Mouse (Mus musculus) hindbrain, embryonic 12.5 days (tissue): ENCODE measurements around the gene Col6a6. TPM values are rescaled to one million over a fixed set of nuclear protein-coding genes. Genes with fewer than 3 reads are reported as not detected.

Experiments
- ATAC-seq: fragments of 200-750 bp; cut with Nextera tagmentation; 2 replicates; pipeline ENCODE4 v1.8.0; 2017; ENCODE audit warnings: moderate TSS enrichment; ENCODE audit not compliant: low FRiP score
- H3K27ac ChIP-seq: fragments of 300-500 bp; sonication (generic); 2 replicates; pipeline ENCODE4 v1.5.1; 2016; ENCODE audit warnings: mild to moderate bottlenecking
- H3K27me3 ChIP-seq: fragments of 300-500 bp; sonication (generic); 2 replicates; pipeline ENCODE4 v1.6.1; 2016; ENCODE audit warnings: mild to moderate bottlenecking
- H3K36me3 ChIP-seq: fragments of 300-500 bp; sonication (generic); 2 replicates; pipeline ENCODE4 v1.6.1; 2016; ENCODE audit warnings: mild to moderate bottlenecking
- H3K4me1 ChIP-seq: fragments of 300-500 bp; sonication (generic); 2 replicates; pipeline ENCODE4 v1.6.1; 2016
- H3K4me2 ChIP-seq: fragments of 300-500 bp; sonication (generic); replicated peaks from 2 replicates; pipeline ENCODE4 v1.6.1; 2016; ENCODE audit warnings: mild to moderate bottlenecking
- H3K4me3 ChIP-seq: fragments of 300-500 bp; sonication (generic); 2 replicates; pipeline ENCODE4 v1.5.1; 2016; ENCODE audit warnings: mild to moderate bottlenecking
- H3K9ac ChIP-seq: fragments of 300-500 bp; sonication (generic); 2 replicates; pipeline ENCODE4 v1.6.1; 2016; ENCODE audit warnings: mild to moderate bottlenecking, moderate library complexity
- H3K9me3 ChIP-seq: fragments of 300-500 bp; sonication (generic); replicated peaks from 2 replicates; pipeline ENCODE4 v1.6.1; 2016; ENCODE audit warnings: mild to moderate bottlenecking
- WGBS: fragments of 180-500 bp; shearing (Covaris S2); methylation state at CpG from one replicate; pipeline ENCODE4 v1.1.7; 2016; 5-methylcytosine and 5-hydroxymethylcytosine counted together
- polyA plus RNA-seq: library from polyadenylated mRNA; unstranded; fragments of >200 nt; fragmentation: Nextera tagmentation; extraction: Ambion mirVana; gene quantifications from 2 replicates; pipeline ENCODE4 v1.2.1, GENCODE M21; 2016

Col6a6 gene
- polyA plus RNA-seq, 1 experiment from 2014 or later = 0.21 TPM

DNA sequence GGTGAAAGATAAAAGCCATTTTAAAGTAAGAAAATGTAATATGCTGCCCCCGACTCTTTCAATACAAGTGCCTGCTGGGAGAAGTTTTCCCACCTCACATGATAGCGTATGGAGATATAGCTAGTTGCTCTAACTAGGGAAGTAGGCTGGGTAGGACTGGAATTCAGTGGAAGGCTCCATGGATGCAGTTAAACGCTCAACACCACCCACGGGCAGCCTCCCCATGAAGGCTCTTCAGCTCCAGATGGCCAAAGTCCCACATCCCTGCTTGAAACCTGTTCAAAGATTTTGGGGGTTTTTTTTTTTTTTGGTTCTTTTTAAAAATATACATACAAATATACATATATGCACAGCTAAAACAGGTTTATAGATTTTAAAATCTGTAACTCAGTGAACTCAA lies 107.5 kb downstream of the Col6a6 start:
- ATAC-seq = no peak
- Histone ChIP-seq H3K4me3 (no peak overlapping the region), H3K9me3 (no peaks in the 10 kb centered on the region), H3K27ac (no peak overlapping the region), H3K4me2 (no peak overlapping the region), H3K36me3 (no peaks in the 10 kb centered on the region), H3K4me1 (no peaks in the 10 kb centered on the region), H3K9ac (no peak overlapping the region), H3K27me3 (no peaks in the 10 kb centered on the region)
- 78% methylated on average over 4 of the region's 4 CpGs for WGBS

DNA sequence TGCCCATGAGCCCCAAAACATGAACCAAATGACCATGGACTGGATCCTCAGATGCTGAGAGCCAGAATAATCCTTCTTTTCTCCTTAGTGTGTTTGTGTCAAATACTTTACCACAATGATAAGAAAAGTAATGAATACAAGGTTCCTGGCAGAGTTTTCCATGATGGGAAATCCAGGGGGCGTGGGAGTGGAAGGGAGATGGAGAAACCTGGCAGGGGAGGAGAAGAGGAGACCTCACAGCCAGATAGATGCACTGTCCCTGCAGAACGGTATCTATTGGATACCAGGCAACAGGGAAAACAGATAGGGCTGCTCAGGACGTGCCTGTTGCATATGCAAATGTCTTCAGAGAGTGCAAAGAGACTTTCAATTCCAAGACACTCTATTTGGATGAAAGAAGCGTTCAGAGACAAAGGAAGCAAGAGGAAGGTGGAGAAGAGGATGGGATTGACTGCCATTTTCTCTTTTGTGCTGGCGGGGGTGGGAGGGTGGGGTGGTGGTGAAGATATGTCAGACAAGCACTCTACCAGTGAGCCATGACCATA lies 108.0 kb downstream of the Col6a6 start:
- Histone ChIP-seq H3K4me1 (no peaks in the 10 kb centered on the region), H3K9me3 (no peaks in the 10 kb centered on the region), H3K36me3 (no peaks in the 10 kb centered on the region), H3K9ac (no peak overlapping the region), H3K4me3 (no peak overlapping the region), H3K27ac (no peak overlapping the region), H3K27me3 (no peaks in the 10 kb centered on the region), H3K4me2 (no peak overlapping the region)
- ATAC-seq = no peak
- WGBS = 38% methylated on average over 5 of the region's 5 CpGs

DNA sequence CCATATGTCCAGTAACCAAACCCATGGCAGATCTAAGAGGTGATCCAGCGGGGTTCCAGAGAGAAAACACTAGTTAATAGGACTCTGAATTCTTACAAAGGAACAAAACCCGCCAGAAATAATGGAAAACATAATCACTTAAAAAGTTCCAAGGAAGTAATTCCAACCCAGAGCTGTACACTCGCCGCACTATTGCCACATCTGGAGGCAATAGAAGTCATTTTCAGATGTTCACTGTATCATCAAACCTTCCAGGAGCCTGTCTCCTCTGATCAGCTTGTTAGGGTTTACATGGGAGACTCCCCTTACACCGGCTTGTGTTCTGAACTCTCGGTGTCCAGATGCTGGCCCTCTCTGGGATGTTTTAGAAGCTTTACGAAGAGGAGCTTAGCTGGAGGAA lies 108.6 kb downstream of the Col6a6 start:
- Histone ChIP-seq H3K4me2 (no peak overlapping the region), H3K4me1 (no peaks in the 10 kb centered on the region), H3K27me3 (no peaks in the 10 kb centered on the region), H3K36me3 (no peaks in the 10 kb centered on the region), H3K9me3 (no peaks in the 10 kb centered on the region), H3K27ac (no peak overlapping the region), H3K9ac (no peak overlapping the region), H3K4me3 (no peak overlapping the region)
- WGBS = 75% methylated on average over 7 of the region's 7 CpGs
- no peak for ATAC-seq

DNA sequence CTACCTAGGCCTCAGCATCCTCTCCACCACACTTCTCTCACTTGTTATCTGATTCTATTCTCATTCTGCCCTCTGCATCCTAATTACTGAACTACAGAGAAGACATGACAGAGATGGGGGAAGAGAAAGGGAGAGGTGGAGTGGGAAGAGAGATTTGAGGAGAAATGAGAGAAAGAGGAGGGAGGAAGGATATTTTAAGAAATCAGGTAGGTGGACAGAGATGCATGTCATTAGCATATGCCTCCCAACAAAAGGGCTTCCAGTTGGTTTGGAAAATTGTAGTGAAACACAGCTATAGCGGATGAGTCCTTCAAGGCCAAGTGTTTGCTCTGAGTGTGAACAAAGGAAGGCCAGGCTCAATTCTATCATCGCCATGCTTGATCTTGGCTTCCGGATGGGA lies 115.9 kb downstream of the Col6a6 start:
- H3K36me3 ChIP-seq = no peaks in the 10 kb centered on the region
- H3K4me3 ChIP-seq = no peak overlapping the region
- no peak overlapping the region for H3K4me2 ChIP-seq
- no peaks in the 10 kb centered on the region for H3K27me3 ChIP-seq
- no peak for ATAC-seq
- 93% methylated on average over 3 of the region's 3 CpGs for WGBS
- H3K9me3 ChIP-seq = no peaks in the 10 kb centered on the region
- H3K27ac ChIP-seq = no peak overlapping the region
- no peaks in the 10 kb centered on the region for H3K4me1 ChIP-seq
- no peak overlapping the region for H3K9ac ChIP-seq

DNA sequence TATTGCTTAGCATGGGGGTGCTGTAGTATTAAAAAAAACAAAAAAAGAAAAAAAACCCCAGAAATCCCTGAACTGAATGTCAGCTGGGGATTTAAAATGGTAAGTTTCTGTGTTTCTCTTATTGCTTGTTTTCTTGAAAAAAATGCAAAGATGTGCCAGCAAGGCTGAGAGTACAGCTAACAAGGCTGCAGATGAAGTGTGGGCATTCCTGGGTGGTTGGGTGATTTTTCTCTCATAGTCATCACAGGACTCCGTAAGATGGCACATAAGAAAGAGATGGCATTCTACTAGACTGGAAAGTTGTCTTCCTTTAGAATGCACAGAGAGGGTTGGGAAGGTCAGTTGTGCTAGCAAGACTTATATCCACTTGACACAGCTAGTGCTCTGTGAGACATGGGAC lies 122.9 kb downstream of the Col6a6 start:
- ATAC-seq = no peak

DNA sequence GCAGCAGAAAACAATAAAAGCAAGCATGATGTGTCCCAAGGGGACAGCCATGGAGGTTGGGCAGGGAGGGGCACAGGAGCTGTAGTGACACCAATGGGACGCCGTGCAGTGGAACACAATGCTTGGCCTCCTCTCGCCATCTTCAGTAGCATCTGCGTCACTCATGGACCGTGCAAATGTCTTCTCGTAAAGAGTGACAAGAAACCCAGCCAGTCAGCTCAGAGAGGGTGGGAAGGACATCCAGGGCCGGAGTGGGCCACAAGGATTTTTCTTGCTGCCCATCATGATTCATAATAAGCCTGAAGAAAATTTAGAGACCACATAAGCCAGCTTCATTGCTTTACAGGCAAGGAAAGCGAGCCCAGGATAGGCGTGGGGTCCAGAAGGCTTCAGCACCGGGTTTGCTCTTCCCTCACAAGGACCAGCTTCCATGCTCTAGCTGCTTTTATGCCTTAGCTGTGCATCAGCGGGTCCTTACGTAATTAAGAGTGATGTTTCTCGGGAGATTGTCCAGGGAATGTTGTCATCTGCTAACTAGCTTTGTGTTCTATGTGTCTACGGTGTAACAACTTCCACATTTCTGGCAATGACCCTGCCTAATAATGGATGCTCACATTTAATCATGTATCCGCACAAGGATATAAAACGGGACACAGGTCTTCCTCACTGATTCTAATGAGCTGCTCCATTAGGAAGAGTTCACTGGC lies 123.6 kb downstream of the Col6a6 start:
- ATAC-seq = no peak
- Histone ChIP-seq H3K4me2 (no peak overlapping the region), H3K9ac (no peak overlapping the region), H3K36me3 (no peaks in the 10 kb centered on the region), H3K27me3 (no peaks in the 10 kb centered on the region), H3K4me3 (no peak overlapping the region), H3K9me3 (no peaks in the 10 kb centered on the region), H3K27ac (no peak overlapping the region), H3K4me1 (peaks cover 3% of the 10 kb centered on the region; the same call in 1 of the 2 replicates)
- WGBS = 81% methylated on average over 16 of the region's 16 CpGs

More for the DNA sequence above, 122.9 kb downstream of the Col6a6 start:
- no peak overlapping the region for H3K27ac ChIP-seq
- no peaks in the 10 kb centered on the region for H3K9me3 ChIP-seq
- H3K36me3 ChIP-seq = no peaks in the 10 kb centered on the region
- WGBS = 88% methylated on average over 1 of the region's 1 CpGs
- H3K4me2 ChIP-seq = no peak overlapping the region
- no peak overlapping the region for H3K9ac ChIP-seq
- H3K4me3 ChIP-seq = no peak overlapping the region
- peaks cover 3% of the 10 kb centered on the region; the same call in 1 of the 2 replicates for H3K4me1 ChIP-seq
- H3K27me3 ChIP-seq = no peaks in the 10 kb centered on the region

DNA sequence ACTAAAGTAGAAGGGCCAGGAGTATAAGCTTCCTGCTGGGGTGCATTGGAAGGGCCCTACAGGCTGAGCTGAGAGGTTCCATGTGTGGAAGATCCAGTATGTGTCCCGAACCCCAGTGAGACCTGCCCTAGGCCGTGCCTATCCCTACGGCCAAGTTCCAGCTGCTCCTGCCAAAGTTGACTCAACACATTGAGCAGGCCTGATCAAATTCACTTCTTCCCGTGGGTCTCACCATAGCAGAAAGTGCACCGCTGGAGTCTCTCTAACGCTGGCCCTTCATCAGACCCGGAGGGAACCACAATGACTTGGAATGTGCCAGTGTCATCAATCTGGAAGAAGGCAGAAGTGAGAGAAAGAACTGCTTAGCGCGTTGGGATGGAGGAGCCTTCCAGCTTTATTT lies 126.0 kb downstream of the Col6a6 start:
- no peaks in the 10 kb centered on the region for H3K9me3 ChIP-seq
- H3K4me3 ChIP-seq = no peak overlapping the region
- H3K36me3 ChIP-seq = no peaks in the 10 kb centered on the region
- WGBS = 57% methylated on average over 9 of the region's 9 CpGs
- no peaks in the 10 kb centered on the region for H3K27me3 ChIP-seq
- H3K4me1 ChIP-seq = peaks cover 3% of the 10 kb centered on the region; the same call in 1 of the 2 replicates
- H3K4me2 ChIP-seq = no peak overlapping the region
- no peak overlapping the region for H3K9ac ChIP-seq
- ATAC-seq = no peak
- no peak overlapping the region for H3K27ac ChIP-seq

DNA sequence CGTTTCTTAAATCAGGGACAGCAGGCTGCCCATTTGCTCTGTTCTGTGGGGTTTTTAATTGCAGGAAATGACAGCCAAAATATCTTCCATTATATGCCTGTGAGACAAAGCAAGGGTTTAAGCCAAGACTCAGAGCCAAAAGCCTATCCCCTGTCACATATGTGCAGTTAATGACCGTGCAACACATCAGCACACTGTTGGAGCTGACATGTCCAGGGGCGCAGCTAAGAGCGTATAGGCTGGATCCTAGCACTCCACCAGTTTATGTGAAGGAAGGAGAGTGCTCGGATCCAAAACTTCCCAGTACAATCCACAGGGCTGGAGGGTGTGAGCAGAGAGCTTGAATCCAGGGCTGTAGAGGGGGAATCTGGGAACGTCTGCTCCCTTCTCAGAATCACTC lies 127.3 kb downstream of the Col6a6 start:
- Histone ChIP-seq H3K9ac (no peak overlapping the region), H3K4me1 (peaks cover 3% of the 10 kb centered on the region; the same call in 1 of the 2 replicates), H3K36me3 (no peaks in the 10 kb centered on the region), H3K9me3 (no peaks in the 10 kb centered on the region), H3K27ac (no peak overlapping the region), H3K27me3 (no peaks in the 10 kb centered on the region), H3K4me2 (no peak overlapping the region), H3K4me3 (no peak overlapping the region)
- 87% methylated on average over 6 of the region's 6 CpGs for WGBS
- no peak for ATAC-seq

DNA sequence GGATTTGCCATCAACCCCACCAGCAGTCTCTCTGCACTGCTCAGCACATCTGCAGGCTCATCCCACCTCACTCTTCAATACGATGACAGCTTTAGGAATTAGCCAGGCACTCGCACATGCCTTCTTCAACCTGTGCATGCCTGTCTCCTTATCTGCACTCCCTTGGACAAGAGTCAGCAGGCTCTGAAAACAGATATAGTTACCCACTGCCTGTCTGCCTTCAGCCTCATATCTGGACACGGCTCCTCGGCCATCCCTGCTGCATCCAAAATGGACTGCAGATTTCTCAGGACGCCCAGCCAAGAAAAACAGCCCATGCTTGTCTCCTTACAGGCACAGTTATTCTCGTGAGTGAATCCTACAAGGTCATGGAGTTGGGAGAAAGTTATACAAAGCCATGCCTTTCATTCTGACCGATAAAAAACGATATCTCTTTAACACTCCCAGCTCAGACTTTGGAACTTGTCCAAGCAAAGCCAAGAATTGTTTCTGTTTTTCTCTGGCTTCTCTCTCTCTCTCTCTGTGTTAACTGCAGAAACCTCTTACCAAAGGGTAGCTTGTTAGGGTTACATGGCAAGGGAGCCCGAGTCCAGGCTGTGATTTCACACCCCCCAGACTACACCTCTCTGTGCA lies 130.1 kb downstream of the Col6a6 start:
- ATAC-seq = no peak
- H3K27ac ChIP-seq = no peak overlapping the region
- no peaks in the 10 kb centered on the region for H3K27me3 ChIP-seq
- no peak overlapping the region for H3K9ac ChIP-seq
- no peak overlapping the region for H3K4me3 ChIP-seq
- 79% methylated on average over 9 of the region's 9 CpGs for WGBS
- no peaks in the 10 kb centered on the region for H3K36me3 ChIP-seq
- no peak overlapping the region for H3K4me2 ChIP-seq
- no peaks in the 10 kb centered on the region for H3K9me3 ChIP-seq
- H3K4me1 ChIP-seq = peaks cover 3% of the 10 kb centered on the region; the same call in 1 of the 2 replicates

DNA sequence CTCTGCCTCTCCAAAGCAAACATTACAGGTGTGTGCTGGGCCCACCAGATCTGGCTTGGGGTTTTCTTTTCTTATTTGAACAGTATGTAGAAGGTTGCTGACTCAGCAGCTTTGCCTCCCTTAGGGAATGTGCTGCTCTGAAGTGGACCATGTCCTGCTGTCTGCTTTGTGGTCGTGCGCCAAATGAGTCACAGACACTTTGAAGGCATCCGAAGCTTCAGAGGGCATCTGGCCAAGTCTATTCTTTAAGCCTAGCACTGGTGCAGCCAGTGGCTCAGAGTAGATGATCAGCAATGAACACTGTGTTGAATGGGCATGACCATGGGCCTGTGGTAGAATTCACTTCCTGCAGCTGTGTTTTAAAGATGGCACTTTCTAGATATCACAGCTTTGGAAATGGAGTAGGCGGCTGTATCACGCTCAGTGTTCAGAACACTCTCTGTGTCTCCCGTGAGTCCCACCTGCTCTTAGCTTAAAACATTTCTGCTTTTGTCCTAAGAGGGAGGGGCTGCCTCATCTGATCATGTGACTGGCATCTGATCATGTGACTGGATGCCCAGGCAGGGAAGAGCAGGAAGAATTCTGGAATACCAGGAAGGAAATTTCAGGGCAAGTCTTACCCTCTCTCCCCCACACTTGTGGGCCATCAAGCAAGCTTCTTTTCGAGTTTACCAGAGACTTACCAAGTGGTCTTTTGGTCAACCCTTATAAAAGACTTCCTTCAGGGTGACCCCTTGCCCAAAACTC lies 131.0 kb downstream of the Col6a6 start:
- WGBS = 87% methylated on average over 7 of the region's 7 CpGs
- Histone ChIP-seq H3K9me3 (no peaks in the 10 kb centered on the region), H3K36me3 (no peaks in the 10 kb centered on the region), H3K9ac (no peak overlapping the region), H3K4me1 (peaks cover under 1% of the 10 kb centered on the region; the same call in 1 of the 2 replicates), H3K27me3 (no peaks in the 10 kb centered on the region), H3K4me3 (no peak overlapping the region), H3K27ac (no peak overlapping the region), H3K4me2 (no peak overlapping the region)
- no peak for ATAC-seq

DNA sequence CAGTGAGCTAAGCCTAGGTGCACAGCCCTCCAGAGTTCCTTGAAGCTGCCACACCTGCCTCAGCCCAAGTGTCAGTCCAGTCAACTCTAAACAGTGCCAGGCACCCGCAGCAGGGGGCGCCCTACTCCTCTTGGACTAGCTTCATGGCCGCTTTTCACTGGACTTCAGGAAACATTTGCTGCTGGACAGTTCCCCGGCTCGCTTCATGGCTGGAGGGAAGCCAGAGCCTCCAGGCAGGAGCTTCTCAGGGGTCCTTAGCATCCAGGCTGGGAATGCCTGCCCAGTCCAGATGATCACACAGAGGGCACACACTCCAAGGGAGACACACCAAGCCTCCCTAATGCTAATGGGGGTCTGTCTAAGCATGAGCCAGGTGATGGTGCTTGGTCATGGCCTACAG lies 134.1 kb downstream of the Col6a6 start:
- ATAC-seq = no peak
- Histone ChIP-seq H3K9ac (no peak overlapping the region), H3K4me2 (no peak overlapping the region), H3K4me1 (no peaks in the 10 kb centered on the region), H3K4me3 (no peak overlapping the region), H3K27me3 (no peaks in the 10 kb centered on the region), H3K27ac (no peak overlapping the region), H3K36me3 (0 out of 2 replicates have a peak, but pooled peaks cover 3% of the 10 kb centered on the region), H3K9me3 (no peaks in the 10 kb centered on the region)
- WGBS = 3% methylated on average over 5 of the region's 5 CpGs

DNA sequence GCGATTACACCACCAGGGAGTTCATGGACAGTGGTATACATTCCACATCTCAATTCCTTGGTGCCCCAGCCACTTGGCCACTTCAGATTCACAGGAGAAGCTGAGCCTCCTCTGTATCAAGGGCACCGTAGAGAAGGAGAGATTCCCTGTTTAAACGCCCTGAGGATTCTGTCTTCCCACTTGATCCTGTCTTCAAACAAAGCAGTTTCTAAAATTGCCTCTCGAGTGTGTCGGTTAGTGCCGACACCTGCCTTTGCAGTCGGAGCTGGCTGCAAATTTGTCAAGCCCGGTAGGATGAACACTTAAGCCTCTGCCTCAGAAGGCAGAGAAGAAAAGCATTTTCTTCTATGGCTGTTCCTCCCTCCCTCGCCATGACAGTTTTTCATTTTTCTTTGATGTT lies 134.9 kb downstream of the Col6a6 start:
- 91% methylated on average over 9 of the region's 9 CpGs for WGBS
- Histone ChIP-seq H3K27ac (no peak overlapping the region), H3K9ac (no peak overlapping the region), H3K27me3 (no peaks in the 10 kb centered on the region), H3K9me3 (no peaks in the 10 kb centered on the region), H3K4me3 (no peak overlapping the region), H3K36me3 (peaks cover 9% of the 10 kb centered on the region; the same call in 1 of the 2 replicates), H3K4me1 (no peaks in the 10 kb centered on the region), H3K4me2 (no peak overlapping the region)
- ATAC-seq = no peak
